Mouse (Mus musculus) Muller cell, postnatal 12 days (primary cell): ENCODE measurements around the gene Brinp2.

Source experiments
- DNase-seq: peaks from one replicate; pipeline ENCODE4 v3.0.0-alpha.2; 2015; ENCODE audit errors: inconsistent ontology term

Gene Brinp2

DNA sequence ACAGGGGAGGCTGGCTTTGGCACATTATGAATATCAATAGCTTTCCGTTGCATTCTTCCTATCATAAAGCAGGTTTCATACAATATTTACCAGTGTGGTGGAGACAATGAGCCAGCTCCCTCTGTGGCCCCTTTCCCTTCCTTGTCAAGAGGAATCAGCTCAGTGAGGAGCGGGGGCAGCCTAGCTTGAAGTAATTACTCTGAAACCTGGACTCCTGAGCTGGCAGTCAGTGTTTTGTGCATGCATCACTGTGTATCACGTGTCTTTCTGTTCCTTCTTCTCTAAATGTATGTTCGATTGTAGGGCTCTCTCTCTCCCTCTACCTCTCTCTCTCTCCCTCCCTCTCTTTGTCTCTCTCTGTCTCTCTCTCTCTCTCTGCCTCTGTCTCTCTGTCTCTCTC lies 135.1 kb downstream of the Brinp2 start:
- peak; percentile 68 for DNase-seq

DNA sequence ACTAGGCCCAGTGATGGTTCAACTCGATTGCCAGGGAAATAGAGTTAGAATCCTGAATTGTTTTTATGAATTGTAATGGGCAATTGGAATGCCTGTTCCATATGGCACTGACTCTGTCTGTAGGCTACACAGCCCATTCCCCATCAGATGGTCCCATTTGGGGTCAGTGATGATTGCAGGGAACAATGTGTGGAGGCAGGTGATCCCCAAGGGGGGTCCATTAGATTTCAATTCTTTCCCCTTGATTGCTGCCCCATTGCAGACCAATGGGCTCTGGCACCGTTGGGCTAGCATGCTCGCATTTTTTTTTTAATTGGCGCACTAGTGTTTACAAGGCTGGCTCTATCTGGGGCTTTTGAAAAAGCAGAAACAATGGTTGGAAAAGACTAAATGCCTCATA lies 136.0 kb downstream of the Brinp2 start:
- DNase-seq: peak; percentile 18

DNA sequence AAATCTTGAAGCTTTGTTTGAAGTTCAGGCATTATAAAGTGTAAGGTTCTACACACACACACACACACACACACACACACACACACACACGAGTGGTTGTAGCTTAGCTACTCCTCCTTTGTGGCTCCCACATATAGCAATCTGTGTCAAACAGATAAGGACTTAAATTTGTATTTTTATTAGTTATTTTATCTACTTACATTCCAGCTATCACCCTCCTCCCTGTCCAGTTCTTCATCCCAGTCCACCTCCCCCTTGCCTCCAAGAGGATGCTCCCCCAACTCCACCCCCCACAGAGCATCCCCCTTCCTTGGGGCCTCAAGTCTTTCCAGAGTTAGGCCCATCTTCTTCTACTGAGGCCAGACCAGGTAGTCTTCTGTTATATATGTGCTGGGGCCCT lies 137.4 kb downstream of the Brinp2 start:
- no peak for DNase-seq

DNA sequence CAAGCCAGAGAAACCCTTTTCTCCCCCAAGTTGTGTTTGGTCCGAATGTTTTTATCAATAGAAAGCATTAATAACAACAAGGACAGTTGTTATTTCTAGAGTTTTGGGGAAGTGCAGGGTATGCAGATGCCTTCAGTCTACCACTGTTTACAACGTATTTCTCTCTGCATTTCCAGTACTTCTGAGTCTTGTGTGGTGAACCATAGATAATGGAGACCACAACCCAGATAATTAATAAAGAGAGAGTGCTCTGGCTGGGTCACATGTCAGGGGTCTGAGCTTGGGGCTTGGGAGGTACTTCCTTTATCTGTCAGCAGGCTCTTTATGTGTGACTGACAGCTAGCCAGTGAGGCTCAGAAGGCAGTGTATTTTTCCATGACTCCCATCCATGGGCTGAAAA lies 137.8 kb downstream of the Brinp2 start:
- DNase-seq: no peak

DNA sequence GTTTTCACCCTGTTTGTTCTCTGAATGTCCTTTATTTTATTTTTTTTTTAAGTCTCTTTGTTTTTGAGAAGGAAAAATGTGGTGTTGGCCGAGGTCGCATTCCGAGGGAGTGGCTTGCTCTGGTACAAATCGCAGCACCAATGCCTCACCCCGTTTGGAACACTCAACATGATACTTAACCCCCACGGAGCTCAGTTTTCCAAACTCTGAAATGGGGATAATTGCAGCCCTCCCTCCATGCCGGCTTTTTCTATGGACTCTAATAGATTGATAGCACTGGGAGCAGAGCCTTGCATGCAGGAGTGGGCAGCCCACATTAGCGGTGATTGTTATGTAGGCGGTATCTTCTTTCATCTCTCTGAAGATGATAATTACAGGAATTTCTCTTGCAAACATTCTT lies 140.5 kb downstream of the Brinp2 start:
- no peak for DNase-seq

DNA sequence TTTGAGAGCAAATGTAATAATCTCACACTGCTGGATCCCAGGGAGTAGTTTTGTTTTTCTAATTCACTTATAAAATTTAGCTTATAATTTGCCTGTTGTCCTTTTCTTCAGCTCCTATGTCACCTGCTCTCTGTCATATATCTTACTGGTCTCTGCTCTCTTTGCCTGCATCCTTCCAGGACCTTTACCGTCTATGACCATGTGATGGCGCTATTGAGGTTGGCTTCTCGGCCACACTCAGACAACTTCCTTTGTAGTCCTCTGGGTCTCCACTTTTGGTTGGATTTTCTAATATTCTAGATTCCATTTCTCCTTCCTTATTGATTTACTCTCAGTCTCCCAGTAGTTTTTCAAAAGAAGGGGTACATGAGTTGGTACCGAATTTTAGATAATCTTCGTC lies 141.4 kb downstream of the Brinp2 start:
- no peak for DNase-seq

DNA sequence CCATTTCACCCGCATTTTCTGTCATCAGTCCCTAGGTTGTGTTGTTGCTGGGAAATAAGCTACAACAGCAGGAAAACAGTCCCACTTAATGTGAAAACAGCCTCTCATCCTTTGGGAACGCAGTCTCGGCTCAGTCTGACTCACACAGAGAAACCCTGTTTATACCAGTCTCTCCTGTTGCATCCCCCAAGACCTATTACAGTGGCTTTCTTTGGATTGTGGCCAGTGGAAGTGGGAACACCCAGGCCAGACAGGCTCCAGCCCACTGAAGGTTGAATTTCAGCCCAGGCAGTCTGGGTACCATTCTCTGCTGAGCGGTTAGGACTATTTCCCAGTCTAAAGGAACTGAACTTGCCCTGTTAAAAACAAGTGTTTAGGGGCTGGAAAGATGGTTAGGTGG lies 142.4 kb downstream of the Brinp2 start:
- no peak for DNase-seq

DNA sequence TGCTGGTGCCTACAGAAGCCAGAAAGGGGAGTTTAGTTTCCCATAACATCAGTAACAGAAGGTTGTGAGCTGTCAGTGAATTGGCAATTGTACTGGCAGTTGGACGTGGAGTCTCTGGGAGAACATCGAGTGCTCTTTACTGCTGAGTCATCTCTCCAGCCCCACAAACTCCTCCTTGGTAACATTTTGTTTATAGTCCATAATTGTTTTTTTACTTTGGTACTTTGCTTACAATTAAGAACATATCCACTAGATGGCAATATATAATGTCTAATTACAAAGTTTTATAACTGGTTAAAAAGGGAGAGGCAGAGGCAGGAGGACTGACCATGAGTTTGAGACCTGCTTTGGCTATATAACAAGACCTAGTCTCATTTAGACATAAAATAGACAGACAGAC lies 148.5 kb downstream of the Brinp2 start:
- DNase-seq: no peak

DNA sequence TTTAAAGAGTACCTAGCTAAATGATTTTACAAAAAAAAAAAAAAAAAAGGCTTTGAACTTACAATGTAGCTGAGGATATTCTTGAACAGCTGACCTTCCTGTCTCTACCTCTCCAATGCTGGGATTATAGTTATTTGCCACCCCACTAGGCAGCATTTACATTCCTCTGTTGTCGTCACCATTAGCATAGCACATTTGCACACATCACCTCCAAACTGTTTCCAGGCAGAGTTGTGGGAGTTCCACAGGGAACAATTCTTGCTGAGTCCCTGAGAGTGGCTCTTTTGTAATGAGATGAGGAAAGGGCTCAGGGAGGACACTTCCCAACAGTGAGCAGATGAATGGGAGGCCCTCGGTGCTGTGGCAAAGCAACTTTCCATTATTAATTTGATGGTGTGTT lies 153.2 kb downstream of the Brinp2 start:
- DNase-seq: no peak
